Mouse (Mus musculus) cerebellum, adult (tissue): ENCODE results near the gene Nrl.

Experiments
- ATAC-seq: cut with Nextera tagmentation; 2 replicates; pipeline ENCODE4 v1.9.2; 2017; ENCODE audit warnings: mild to moderate bottlenecking, moderate library complexity, mixed read lengths; ENCODE audit not compliant: insufficient number of reproducible peaks, low FRiP score, low TSS enrichment

Gene Nrl

GRCm38 (mm10) chr14:55536116-55536745, 11.4 kb upstream of the Nrl start:
- ATAC-seq = no peak

GRCm38 (mm10) chr14:55527940-55528339, 3.2 kb upstream of the Nrl start:
- no peak for ATAC-seq

- ATAC-seq = no peak
Measured at GRCm38 (mm10) chr14:55526674-55527073, 1.9 kb upstream of the Nrl start.

DNA sequence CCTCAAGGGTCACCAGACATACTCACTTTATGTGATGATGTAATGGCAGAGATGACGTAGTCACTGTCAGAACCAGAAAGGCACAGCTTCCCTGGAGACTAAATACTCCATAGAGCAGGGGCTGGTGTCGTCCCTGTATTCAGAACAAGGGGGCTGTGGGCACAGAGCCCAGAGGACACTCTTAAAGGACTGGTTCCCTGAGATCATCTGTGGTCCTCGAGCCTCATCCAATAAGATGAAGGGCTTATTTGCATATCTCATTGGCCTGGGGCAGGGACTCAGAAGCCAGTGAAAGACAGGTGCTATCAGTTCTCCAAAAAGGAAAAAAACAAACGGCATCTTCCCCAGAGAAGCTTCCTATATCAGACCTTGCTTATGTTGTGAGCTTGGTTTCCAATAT, 719 bp downstream of the Nrl start:
- no peak for ATAC-seq

- ATAC-seq = peak; percentile 37; the same call in 1 of the 2 replicates
Measured at GRCm38 (mm10) chr14:55520451-55521361, 4.1 kb downstream of the Nrl start.

GRCm38 (mm10) chr14:55519604-55520003, 5.2 kb downstream of the Nrl start:
- ATAC-seq = no peak

- no peak for ATAC-seq
Measured at GRCm38 (mm10) chr14:55518897-55519296, 5.9 kb downstream of the Nrl start.

DNA sequence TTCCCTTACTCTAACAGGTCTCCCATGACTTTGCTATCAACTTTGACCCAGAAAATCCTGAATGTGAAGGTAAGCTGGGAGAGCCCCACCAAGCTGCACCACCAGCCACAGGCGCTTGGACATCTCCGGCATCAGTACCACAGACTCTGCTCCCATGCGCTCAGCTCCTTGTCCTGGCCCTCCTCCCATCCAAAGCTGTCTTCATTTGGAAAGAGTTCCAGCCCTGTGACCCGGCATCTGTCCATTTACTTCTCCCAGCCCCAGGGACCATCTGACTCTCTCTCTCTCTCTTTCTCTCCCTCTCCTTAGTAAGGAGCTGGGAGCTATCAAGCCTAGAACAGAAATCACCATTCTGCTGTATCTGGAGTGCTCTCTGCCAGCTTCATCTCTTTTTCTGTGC, 8.9 kb downstream of the Nrl start:
- ATAC-seq = no peak

DNA sequence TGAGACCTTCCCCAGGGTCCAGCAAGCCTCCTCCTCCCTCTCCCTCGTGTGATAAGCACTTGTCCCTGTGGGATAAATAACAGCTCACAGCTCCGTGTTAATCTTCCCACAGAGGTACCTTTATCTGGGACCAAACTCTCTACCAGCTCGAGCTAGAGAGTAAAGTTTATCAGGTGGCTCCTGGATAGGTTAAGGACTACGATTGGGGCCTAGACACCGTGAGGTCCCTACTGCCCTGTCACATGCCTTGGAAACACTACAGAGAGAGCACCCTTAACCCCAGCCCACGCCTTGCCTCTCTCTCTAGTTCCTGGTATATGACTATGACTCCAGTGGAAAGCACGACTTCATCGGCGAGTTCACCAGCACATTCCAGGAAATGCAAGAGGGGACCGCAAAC, 10.9 kb downstream of the Nrl start:
- no peak for ATAC-seq

DNA sequence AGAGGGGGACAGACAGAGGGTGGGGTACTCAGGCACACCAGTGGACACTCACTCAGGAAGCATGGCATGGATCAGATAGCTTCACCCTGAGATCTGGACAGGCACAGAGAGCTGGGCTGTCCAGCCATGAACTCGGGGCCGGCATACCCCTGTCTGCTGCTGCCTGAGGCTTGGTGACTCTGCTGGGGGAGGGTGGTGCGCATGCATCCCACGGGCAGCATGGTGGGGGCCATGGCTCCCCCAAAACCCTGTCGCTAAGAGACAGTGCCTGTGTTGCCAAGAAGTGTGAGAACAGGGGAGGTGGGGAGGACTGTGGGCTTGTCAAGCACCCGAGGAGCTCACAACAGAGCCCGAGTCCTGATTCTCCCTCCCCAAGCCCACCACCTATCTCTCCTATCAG, 13.7 kb downstream of the Nrl start:
- ATAC-seq = no peak

DNA sequence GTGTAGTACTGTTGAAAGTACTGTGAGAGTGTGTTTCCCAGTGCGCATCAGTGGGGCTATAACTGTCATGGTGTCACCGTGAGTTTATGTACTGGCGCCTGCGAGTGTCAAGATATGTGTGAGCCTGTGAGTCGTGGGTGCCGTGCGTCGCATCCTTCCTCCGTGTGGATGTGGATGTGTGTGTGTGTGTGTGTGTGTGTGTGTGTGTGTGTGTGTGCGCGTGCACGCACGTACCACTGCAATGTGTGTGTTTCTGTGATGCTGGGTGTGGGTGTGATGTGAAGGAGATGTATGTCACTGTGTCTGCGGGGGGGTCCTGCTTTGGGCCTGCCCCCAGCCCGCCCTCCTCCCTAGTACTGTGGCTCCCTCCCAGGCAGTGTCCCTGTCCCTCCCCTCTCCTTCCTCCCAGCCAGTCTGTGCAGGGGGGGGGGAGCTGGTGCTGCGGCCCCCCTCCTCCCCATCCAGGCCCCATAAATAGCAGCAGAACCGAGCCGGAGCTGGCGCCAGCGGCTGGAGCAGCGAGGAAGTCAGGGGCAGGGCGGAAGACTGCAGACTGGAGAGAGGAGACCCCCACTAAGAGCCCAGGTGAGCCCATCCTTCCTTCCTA, 14.6 kb downstream of the Nrl start, which contains the start of gene Cpne6:
Cpne6 (plus strand) TSS at position 321 of the 607 bp plus-strand sequence.
- no peak for ATAC-seq

GRCm38 (mm10) chr14:55509540-55509939, 15.2 kb downstream of the Nrl start:
- ATAC-seq = no peak

- no peak for ATAC-seq
Measured at GRCm38 (mm10) chr14:55507801-55508200, 17.0 kb downstream of the Nrl start.

GRCm38 (mm10) chr14:55505612-55506011, 19.2 kb downstream of the Nrl start:
- ATAC-seq = no peak

DNA sequence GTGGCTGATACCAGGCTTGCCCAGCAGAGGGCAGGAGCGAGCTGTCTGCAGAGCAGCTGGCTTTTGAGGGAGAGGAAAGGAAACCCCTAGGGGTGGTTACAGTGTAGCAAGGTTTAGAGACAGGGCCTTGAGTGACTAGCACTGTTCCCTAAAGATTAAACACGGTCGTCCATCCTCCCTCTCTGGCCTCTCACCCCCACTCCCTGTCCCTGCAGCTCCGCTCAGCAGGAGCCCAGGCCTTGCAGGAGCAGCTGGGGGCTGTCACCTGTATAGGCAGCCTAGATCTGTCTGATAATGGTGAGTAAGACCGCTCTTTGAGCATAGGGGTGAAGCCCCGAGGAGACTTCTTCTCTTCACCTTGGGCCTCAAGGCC, 27.3 kb downstream of the Nrl start:
- peak; percentile 10; the same call in 1 of the 2 replicates for ATAC-seq

DNA sequence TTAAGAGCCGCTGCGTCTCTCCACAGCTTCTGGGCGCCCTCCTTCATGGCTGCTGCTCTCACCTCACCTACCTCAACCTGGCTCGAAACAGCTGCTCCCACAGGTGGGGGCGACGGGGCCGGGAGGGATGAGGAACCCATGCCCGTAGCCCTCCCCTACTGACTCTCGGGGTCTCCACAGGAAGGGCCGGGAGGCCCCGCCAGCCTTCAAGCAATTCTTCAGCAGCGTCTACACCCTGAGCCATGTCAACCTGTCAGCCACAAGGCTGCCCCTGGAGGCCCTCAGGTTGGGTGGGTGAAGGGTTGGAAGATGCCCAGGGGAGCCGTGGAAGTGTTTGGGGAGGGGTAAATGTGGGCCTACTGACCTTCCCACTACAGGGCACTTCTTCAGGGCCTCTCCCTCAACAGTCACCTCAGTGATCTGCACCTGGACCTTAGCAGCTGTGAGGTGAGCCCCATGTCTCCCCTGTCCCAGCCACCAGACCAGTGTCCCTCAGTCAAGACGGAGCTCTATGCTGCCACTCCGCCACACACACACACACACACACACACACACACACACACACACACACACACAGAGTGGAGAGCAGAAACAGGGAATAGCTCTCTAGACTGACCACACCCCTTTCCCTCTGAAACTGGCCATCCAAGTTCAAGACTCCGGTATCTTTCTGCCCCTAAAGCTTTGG, 27.9 kb downstream of the Nrl start:
- ATAC-seq = no peak

DNA sequence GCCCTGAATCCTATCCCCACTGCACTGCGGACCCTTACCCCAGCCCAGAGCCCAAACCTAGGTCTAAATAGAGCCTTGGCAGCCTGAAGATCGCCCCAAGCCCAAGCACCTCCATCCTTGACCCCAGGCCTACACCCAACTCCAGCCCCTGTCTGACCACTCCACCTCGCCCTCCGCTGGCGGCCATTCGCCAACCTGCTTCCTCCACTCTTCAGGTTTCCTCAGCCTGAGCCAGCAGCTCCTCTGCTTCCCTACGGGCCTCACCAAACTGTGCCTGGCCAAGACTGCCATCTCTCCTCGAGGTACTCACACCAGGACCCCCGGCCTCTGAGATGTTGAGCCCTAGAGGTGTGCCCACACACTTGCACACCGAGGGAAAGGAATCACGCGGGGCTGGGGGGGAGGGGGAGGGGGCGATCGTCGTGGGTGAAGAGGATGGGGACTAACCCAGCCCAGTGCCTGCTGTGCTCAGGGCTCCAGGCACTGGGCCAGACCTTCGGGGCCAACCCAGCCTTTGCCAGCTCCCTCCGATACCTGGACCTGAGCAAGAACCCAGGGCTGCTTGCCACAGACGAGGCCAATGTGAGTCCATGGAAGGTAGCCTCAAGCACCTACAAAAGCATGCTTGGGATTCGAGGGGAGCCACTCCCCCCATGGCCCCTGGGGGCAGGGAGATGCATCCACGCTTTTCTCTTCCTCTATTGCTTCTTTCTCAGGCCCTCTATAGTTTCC, 29.1 kb downstream of the Nrl start:
- ATAC-seq = no peak

DNA sequence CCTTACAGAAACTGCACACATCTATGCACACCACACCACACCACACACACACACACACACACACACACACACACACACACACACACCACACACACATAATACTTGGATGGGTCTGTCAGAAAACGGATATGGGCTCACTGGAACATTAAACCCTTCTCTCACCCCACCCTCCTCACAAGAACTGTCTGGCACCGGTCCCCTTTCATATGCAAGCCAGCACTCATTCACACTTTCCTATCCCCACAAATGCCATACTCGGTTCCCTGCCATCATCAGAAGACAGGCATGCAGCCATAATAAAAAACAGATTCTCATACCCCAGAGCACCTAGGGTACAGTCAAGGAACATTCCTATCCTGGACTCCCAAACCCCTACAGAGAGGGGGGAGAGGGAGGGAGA, 32.7 kb downstream of the Nrl start:
- ATAC-seq = no peak

- peak; percentile 49 for ATAC-seq
Measured at GRCm38 (mm10) chr14:55491291-55491833, 33.4 kb downstream of the Nrl start.
